Mouse (Mus musculus): ENCODE results near the gene Robo1. TPM values are rescaled to one million over a fixed set of nuclear protein-coding genes. Genes with fewer than 3 reads are reported as not detected.

Gene Robo1
- polyA plus RNA-seq, 1 experiment from 2014 or later: 40.1 TPM

DNA sequence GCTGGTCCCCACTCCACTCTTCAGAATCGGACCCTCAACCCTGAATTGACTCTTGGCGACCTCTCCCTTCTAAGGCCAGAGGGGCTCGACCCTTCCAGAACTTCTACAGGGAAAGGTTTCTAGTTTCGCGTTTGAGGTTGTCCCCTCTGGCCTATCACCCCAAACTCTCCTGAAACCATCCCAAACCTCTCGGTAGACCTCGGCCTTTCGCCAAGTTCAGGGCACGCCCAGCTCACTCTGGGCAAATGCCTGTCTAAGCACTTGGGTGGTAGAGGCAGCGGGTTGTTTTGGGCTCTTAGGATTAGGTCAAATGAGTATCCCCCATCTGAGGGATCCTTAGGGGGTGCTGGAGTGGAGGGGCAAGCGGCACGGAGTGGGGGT lies 356.1 kb downstream of the Robo1 start:
- Histone ChIP-seq H3K9ac (ENCODE audit: low read length) (peak overlapping the region; percentile 74), H3K4me1 (ENCODE audit: control insufficient read depth, insufficient read depth, low read length) (peaks cover 6% of the 10 kb centered on the region; the same call in 1 of the 2 replicates), H3K4me3 (ENCODE audit: low read depth, low read length) (peak overlapping the region; percentile 79), H3K9me3 (ENCODE audit: control insufficient read depth, low read length) (no peaks in the 10 kb centered on the region), H3K27me3 (ENCODE audit: control insufficient read depth, insufficient read depth, low read length) (no peaks in the 10 kb centered on the region), H3K4me2 (ENCODE audit: low read depth, severe bottlenecking) (peak overlapping the region; percentile 67), H3K27ac (replicated peaks; ENCODE audit: low read depth, low read length) (peak overlapping the region; percentile 94), H3K36me3 (ENCODE audit: control insufficient read depth, insufficient read depth, low read length) (no peaks in the 10 kb centered on the region)
- WGBS: under 1% methylated on average over 12 of the region's 12 CpGs
- no peak for ATAC-seq (ENCODE audit: insufficient number of reproducible peaks, low FRiP score, low TSS enrichment, low read depth)
- peak; percentile 61 for DNase-seq (ENCODE audit: low spot score)

DNA sequence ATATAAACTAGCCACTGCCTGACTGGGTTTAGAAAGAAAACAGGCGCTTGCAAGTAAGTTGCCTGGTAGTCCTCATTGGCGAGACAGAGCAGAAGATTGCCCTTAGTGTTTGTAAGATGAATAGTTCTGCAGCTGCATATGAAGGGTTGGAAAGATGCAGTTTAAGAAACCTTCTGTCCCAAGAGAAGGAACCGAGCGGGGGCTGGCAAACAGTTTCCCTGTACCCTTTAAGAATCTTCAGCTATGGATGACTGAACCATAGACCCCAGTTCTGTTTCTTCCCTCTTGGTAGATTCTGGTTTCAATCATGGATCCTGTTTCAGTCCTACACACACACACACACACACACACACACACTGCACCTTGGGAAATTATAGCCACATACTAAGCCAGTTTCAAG lies 356.7 kb downstream of the Robo1 start:
- ATAC-seq (ENCODE audit: insufficient number of reproducible peaks, low FRiP score, low TSS enrichment, low read depth) (no peak), DNase-seq (ENCODE audit: low spot score) (peak; percentile 55)
- Histone ChIP-seq H3K9ac (ENCODE audit: low read length) (peak overlapping the region; percentile 74), H3K27me3 (ENCODE audit: control insufficient read depth, insufficient read depth, low read length) (no peaks in the 10 kb centered on the region), H3K4me3 (ENCODE audit: low read depth, low read length) (peak overlapping the region; percentile 79), H3K4me2 (ENCODE audit: low read depth, severe bottlenecking) (peak overlapping the region; percentile 67), H3K4me1 (ENCODE audit: control insufficient read depth, insufficient read depth, low read length) (peaks cover 11% of the 10 kb centered on the region; the same call in 1 of the 2 replicates), H3K9me3 (ENCODE audit: control insufficient read depth, low read length) (no peaks in the 10 kb centered on the region), H3K27ac (replicated peaks; ENCODE audit: low read depth, low read length) (no peak overlapping the region), H3K36me3 (ENCODE audit: control insufficient read depth, insufficient read depth, low read length) (no peaks in the 10 kb centered on the region)
- 7% methylated on average over 4 of the region's 4 CpGs for WGBS

DNA sequence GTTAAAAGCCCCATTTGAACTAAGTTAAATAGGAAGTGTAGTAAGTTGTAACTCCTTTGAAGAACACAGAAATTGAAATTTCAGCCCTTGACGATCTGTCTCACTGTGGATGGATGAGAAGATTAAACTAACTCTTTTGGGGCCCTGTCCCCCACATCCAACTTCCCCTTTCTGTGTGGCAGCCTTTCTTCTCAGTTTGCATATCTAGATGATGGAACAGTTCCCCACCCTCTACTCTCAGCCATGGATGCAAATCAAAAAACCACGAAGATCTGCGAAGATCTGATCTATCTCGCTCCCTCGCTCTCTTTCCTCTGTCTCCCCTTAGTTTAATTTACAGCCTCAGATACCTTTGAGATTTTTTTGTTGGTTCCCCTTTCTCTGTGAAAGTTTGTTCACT lies 357.3 kb downstream of the Robo1 start:
- no peaks in the 10 kb centered on the region for H3K9me3 ChIP-seq (ENCODE audit: control insufficient read depth, low read length)
- no peak overlapping the region for H3K9ac ChIP-seq (ENCODE audit: low read length)
- H3K27me3 ChIP-seq (ENCODE audit: control insufficient read depth, insufficient read depth, low read length): no peaks in the 10 kb centered on the region
- DNase-seq (ENCODE audit: low spot score) (no peak), ATAC-seq (ENCODE audit: insufficient number of reproducible peaks, low FRiP score, low TSS enrichment, low read depth) (no peak)
- no peak overlapping the region for H3K27ac ChIP-seq (replicated peaks; ENCODE audit: low read depth, low read length)
- peak overlapping the region; percentile 79 for H3K4me3 ChIP-seq (ENCODE audit: low read depth, low read length)
- WGBS: 35% methylated on average over 5 of the region's 5 CpGs
- H3K4me1 ChIP-seq (ENCODE audit: control insufficient read depth, insufficient read depth, low read length): peaks cover 14% of the 10 kb centered on the region; the same call in 1 of the 2 replicates
- H3K36me3 ChIP-seq (ENCODE audit: control insufficient read depth, insufficient read depth, low read length): no peaks in the 10 kb centered on the region
- H3K4me2 ChIP-seq (ENCODE audit: low read depth, severe bottlenecking): peak overlapping the region; percentile 67

DNA sequence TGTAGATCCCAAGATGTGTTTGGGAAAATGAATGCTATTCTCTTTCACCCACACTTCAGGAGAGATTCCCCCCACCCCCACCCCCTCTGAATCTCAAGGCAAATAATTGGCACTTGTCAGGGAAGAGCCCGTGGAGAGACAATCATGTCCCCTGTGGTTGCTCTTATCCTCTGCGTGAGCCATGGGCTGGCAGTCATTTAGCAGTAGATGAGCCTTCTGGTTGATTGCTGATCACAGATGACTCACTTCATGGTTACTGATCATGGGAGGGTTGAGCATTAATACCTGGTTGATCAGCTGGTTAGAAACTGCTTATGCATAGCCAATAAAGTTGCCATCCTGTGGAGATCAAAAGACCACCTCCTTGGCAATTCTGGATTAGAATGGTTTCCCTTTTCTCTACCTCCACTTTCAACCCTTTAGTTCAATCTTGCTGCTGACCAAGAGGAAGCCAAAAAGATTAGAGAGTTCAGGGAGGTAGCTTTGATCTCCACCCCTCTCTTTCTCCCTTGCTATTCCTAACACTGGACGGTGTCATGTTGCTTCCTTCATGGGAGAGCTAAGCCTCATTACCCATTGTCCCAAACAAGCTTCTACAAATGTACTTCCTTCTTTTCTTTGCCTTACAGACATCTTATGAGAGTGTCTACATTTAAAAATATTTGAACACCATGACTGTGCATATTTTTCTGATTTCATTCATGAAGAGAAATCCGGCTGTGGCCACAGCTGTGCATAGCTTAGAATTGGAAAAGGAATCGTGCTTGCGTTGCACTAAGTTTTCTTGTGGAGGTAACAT lies 362.3 kb downstream of the Robo1 start:
- H3K4me3 ChIP-seq (ENCODE audit: low read depth, low read length): no peak overlapping the region
- no peak overlapping the region for H3K9ac ChIP-seq (ENCODE audit: low read length)
- ATAC-seq (ENCODE audit: insufficient number of reproducible peaks, low FRiP score, low TSS enrichment, low read depth) (no peak), DNase-seq (ENCODE audit: low spot score) (no peak)
- H3K27me3 ChIP-seq (ENCODE audit: control insufficient read depth, insufficient read depth, low read length): no peaks in the 10 kb centered on the region
- 45% methylated on average over 6 of the region's 6 CpGs for WGBS
- H3K4me2 ChIP-seq (ENCODE audit: low read depth, severe bottlenecking): no peak overlapping the region
- H3K27ac ChIP-seq (replicated peaks; ENCODE audit: low read depth, low read length): no peak overlapping the region
- H3K4me1 ChIP-seq (ENCODE audit: control insufficient read depth, insufficient read depth, low read length): peaks cover 11% of the 10 kb centered on the region; the same call in 1 of the 2 replicates
- no peaks in the 10 kb centered on the region for H3K36me3 ChIP-seq (ENCODE audit: control insufficient read depth, insufficient read depth, low read length)
- H3K9me3 ChIP-seq (ENCODE audit: control insufficient read depth, low read length): no peaks in the 10 kb centered on the region

DNA sequence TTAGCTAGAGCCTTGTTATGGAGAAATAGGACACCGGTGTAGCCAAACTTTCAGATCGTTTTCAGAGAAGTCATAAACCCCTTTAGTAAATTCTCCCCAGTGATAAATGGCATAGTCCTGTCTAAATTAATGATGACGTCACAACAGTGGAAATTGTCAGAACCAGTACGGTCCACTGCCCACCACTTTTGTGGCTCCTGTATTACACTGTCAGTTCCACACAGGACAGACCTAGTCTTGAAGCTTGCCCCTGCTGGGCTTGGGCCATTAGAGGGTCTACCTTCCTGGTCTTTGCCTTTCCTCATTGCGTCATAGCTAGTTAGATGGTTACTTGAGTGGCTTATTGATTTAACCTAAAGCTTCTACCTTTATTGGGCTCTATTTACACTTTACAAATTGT lies 369.1 kb downstream of the Robo1 start:
- no peak overlapping the region for H3K4me2 ChIP-seq (ENCODE audit: low read depth, severe bottlenecking)
- ATAC-seq (ENCODE audit: insufficient number of reproducible peaks, low FRiP score, low TSS enrichment, low read depth): no peak

DNA sequence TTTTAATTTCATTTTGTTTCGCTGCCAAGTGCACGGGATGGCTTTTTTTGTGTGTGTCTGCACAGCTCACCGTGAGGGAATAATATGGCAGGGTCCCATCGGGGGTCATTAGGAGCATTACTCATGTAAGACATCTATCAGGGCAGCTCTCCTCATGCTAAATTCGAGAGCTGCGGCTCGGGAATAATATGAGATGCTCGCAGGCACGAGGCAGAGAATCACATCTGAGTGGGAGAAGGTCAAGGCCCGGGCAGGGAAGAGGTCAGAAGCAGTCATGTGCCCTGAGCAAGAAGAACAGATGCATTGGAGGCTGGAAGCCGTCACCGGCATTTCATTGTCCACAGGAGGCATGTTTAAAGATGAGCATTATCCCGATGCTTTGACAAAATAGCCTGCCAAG lies 370.3 kb downstream of the Robo1 start:
- 47% methylated on average over 13 of the region's 13 CpGs for WGBS
- no peak for DNase-seq (ENCODE audit: low spot score)

More for the DNA sequence above, 369.1 kb downstream of the Robo1 start:
- no peak overlapping the region for H3K27ac ChIP-seq (replicated peaks; ENCODE audit: low read depth, low read length)
- 48% methylated on average over 5 of the region's 5 CpGs for WGBS
- no peaks in the 10 kb centered on the region for H3K36me3 ChIP-seq (ENCODE audit: control insufficient read depth, insufficient read depth, low read length)
- H3K4me3 ChIP-seq (ENCODE audit: low read depth, low read length): no peak overlapping the region
- H3K9me3 ChIP-seq (ENCODE audit: control insufficient read depth, low read length): no peaks in the 10 kb centered on the region
- no peak for DNase-seq (ENCODE audit: low spot score)
- no peaks in the 10 kb centered on the region for H3K27me3 ChIP-seq (ENCODE audit: control insufficient read depth, insufficient read depth, low read length)
- H3K4me1 ChIP-seq (ENCODE audit: control insufficient read depth, insufficient read depth, low read length): peaks cover 3% of the 10 kb centered on the region; the same call in 1 of the 2 replicates
- no peak overlapping the region for H3K9ac ChIP-seq (ENCODE audit: low read length)

DNA sequence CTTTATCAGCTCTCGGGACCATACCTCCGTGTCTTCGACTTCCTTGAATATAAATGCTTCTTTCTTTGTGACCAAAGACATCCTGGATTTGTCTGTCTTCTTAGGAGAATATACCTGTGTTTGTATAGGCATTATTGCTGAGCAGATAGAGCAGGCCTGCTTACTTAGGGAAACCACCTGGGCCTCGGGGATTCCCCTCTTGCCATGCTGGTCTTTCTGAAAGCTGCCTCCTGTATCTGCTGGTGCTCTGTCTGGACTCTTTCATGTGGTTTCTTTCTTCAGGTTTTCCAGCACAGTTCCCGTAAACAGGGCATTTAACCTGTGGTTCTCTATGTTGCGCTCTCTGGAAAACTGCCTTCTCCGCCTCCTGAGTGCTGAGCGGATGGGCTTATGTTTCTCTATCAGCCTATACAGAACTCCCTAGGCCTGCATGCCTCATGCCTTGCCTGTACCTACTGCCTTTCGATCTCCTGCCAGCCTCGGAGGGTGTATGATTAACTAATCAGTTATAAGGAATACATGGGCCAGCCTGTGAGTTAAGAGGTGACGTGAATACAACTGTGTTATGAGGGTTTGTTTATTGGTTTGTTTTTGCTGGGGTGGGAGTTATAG lies 370.9 kb downstream of the Robo1 start:
- Histone ChIP-seq H3K27ac (replicated peaks; ENCODE audit: low read depth, low read length) (no peak overlapping the region), H3K4me2 (ENCODE audit: low read depth, severe bottlenecking) (no peak overlapping the region), H3K9me3 (ENCODE audit: control insufficient read depth, low read length) (no peaks in the 10 kb centered on the region), H3K36me3 (ENCODE audit: control insufficient read depth, insufficient read depth, low read length) (no peaks in the 10 kb centered on the region), H3K9ac (ENCODE audit: low read length) (no peak overlapping the region), H3K4me1 (ENCODE audit: control insufficient read depth, insufficient read depth, low read length) (peaks cover 3% of the 10 kb centered on the region; the same call in 1 of the 2 replicates), H3K4me3 (ENCODE audit: low read depth, low read length) (no peak overlapping the region), H3K27me3 (ENCODE audit: control insufficient read depth, insufficient read depth, low read length) (no peaks in the 10 kb centered on the region)
- ATAC-seq (ENCODE audit: insufficient number of reproducible peaks, low FRiP score, low TSS enrichment, low read depth): no peak
- WGBS: 77% methylated on average over 11 of the region's 11 CpGs
- DNase-seq (ENCODE audit: low spot score): no peak

More for the DNA sequence above, 370.3 kb downstream of the Robo1 start:
- ATAC-seq (ENCODE audit: insufficient number of reproducible peaks, low FRiP score, low TSS enrichment, low read depth): no peak
- H3K27ac ChIP-seq (replicated peaks; ENCODE audit: low read depth, low read length): no peak overlapping the region
- no peaks in the 10 kb centered on the region for H3K27me3 ChIP-seq (ENCODE audit: control insufficient read depth, insufficient read depth, low read length)
- H3K9ac ChIP-seq (ENCODE audit: low read length): no peak overlapping the region
- H3K9me3 ChIP-seq (ENCODE audit: control insufficient read depth, low read length): no peaks in the 10 kb centered on the region
- H3K36me3 ChIP-seq (ENCODE audit: control insufficient read depth, insufficient read depth, low read length): no peaks in the 10 kb centered on the region
- H3K4me1 ChIP-seq (ENCODE audit: control insufficient read depth, insufficient read depth, low read length): peaks cover 3% of the 10 kb centered on the region; the same call in 1 of the 2 replicates
- H3K4me2 ChIP-seq (ENCODE audit: low read depth, severe bottlenecking): no peak overlapping the region
- H3K4me3 ChIP-seq (ENCODE audit: low read depth, low read length): no peak overlapping the region

DNA sequence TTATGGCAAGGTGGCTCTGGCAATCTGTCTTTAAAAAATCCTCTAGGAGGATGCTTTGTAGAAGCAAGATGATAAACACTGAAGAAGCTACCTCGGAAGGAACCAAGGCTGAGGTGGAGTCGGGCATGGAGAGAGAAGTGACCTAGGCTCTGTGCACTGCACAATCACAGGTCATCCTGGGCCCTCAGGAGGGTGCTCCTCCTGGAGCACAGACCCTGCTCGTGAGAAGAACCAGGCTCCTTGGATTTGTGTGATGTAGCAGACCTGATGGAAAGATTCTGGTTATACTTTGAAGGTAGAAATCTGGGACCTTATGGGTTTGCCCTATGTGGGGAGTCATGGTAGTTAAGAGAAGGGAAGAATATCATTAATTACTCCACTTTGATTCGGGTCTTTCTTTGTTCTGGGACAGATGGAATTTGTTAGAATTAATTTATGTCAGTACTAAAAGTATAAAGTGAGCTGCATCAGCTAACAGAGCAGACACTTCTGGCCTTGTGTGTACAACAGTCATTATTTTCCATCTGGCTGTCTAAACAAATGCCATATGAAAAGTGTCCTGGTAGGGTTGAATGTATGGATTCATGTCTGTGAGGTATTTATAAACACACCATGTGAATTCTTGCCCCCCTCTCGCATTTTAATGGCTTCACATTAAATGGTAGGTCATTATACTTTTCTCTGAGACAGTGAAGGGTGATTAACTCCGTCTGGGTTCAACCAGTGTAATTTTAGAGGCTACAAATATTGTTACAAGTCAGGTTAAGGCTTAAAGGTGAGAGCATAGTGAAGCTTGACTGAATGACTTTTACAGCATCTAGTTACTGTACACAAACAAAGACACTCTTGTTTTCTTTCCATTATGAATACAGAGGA lies 377.7 kb downstream of the Robo1 start:
- peak overlapping the region; percentile 13; the same call in 1 of the 2 replicates for H3K4me2 ChIP-seq (ENCODE audit: low read depth, severe bottlenecking)
- DNase-seq (ENCODE audit: low spot score) (no peak), ATAC-seq (ENCODE audit: insufficient number of reproducible peaks, low FRiP score, low TSS enrichment, low read depth) (peak; percentile 63; the same call in 1 of the 2 replicates)
- WGBS: 22% methylated on average over 6 of the region's 6 CpGs
- peaks cover 14% of the 10 kb centered on the region for H3K4me1 ChIP-seq (ENCODE audit: control insufficient read depth, insufficient read depth, low read length)
- H3K27me3 ChIP-seq (ENCODE audit: control insufficient read depth, insufficient read depth, low read length): no peaks in the 10 kb centered on the region
- H3K36me3 ChIP-seq (ENCODE audit: control insufficient read depth, insufficient read depth, low read length): no peaks in the 10 kb centered on the region
- H3K9ac ChIP-seq (ENCODE audit: low read length): no peak overlapping the region
- no peak overlapping the region for H3K4me3 ChIP-seq (ENCODE audit: low read depth, low read length)
- no peaks in the 10 kb centered on the region for H3K9me3 ChIP-seq (ENCODE audit: control insufficient read depth, low read length)
- H3K27ac ChIP-seq (replicated peaks; ENCODE audit: low read depth, low read length): peak overlapping the region; percentile 63
